Mouse (Mus musculus) heart, embryonic 14.5 days (tissue): ENCODE measurements at regions not wholly inside any gene's neighbourhood (a gene's known extent, or its start where the extent isn't known, plus 50 kb on each side); places are given as distances from the start of the nearest gene placed in this dataset.

Experiments
- ATAC-seq: fragments of 200-750 bp; cut with Nextera tagmentation; 2 replicates; pipeline ENCODE4 v1.8.0; 2017; ENCODE audit warnings: low read depth, moderate TSS enrichment; ENCODE audit not compliant: insufficient number of reproducible peaks, insufficient read depth, low FRiP score
- H3K27ac ChIP-seq, 2 experiments: fragments of 200-500 bp in 1 of 2; fragments of 300-500 bp in 1 of 2; sonication (generic) in 1 of 2; replicated peaks in 1 of 2; 2 replicates each; pipeline ENCODE4 v1.5.1; 2012 to 2014; ENCODE audit warnings: low read depth in 2 of 2, low read length in 2 of 2, control low read depth in 1 of 2, mild to moderate bottlenecking in 1 of 2, mixed read lengths in 1 of 2; ENCODE audit not compliant: control insufficient read depth in 1 of 2, insufficient read depth in 1 of 2
- H3K27me3 ChIP-seq: fragments of 300-500 bp; sonication (generic); 2 replicates; pipeline ENCODE4 v1.6.1; 2014; ENCODE audit warnings: mild to moderate bottlenecking, low read length, control low read depth; ENCODE audit not compliant: control insufficient read depth, insufficient read depth
- H3K36me3 ChIP-seq: fragments of 300-500 bp; sonication (generic); 2 replicates; pipeline ENCODE4 v1.6.1; 2014; ENCODE audit warnings: mild to moderate bottlenecking, control low read depth, low read length, mixed read lengths; ENCODE audit not compliant: control insufficient read depth, insufficient read depth
- H3K4me1 ChIP-seq, 2 experiments: fragments of 200-500 bp in 1 of 2; fragments of 300-500 bp in 1 of 2; sonication (generic) in 1 of 2; 2 replicates each; pipeline ENCODE4 v1.6.1; 2012 to 2014; ENCODE audit warnings: low read length in 2 of 2, control low read depth in 1 of 2, mixed read lengths in 1 of 2; ENCODE audit not compliant: control insufficient read depth in 2 of 2, insufficient read depth in 2 of 2
- H3K4me2 ChIP-seq: fragments of 300-500 bp; sonication (generic); 2 replicates; pipeline ENCODE4 v1.6.1; 2014; ENCODE audit warnings: mild to moderate bottlenecking, low read length
- H3K4me3 ChIP-seq, 2 experiments: fragments of 200-500 bp in 1 of 2; fragments of 300-500 bp in 1 of 2; sonication (generic) in 1 of 2; 2 replicates each; pipeline ENCODE4 v1.5.1; 2012 to 2014; ENCODE audit warnings: low read length in 2 of 2, mild to moderate bottlenecking in 2 of 2, control low read depth in 1 of 2, low read depth in 1 of 2, moderate library complexity in 1 of 2; ENCODE audit not compliant: control insufficient read depth in 1 of 2, insufficient read depth in 1 of 2
- H3K9ac ChIP-seq: fragments of 300-500 bp; sonication (generic); 2 replicates; pipeline ENCODE4 v1.6.1; 2014; ENCODE audit warnings: mild to moderate bottlenecking, low read length
- H3K9me3 ChIP-seq: fragments of 300-500 bp; sonication (generic); 2 replicates; pipeline ENCODE4 v1.6.1; 2016; ENCODE audit warnings: low read length, control low read depth; ENCODE audit not compliant: control insufficient read depth
- WGBS: fragments of 180-500 bp; shearing (Covaris S2); extraction: QIAGEN DNeasy Blood & Tissue Kit; methylation state at CpG from one replicate; pipeline ENCODE4 v1.1.7; 2014; 5-methylcytosine and 5-hydroxymethylcytosine counted together

- ATAC-seq, result no peak
- no peak overlapping the region for H3K27ac ChIP-seq
- no peaks in the 10 kb centered on the region for H3K9me3 ChIP-seq
- H3K4me3 ChIP-seq, result no peak overlapping the region
- H3K4me1 ChIP-seq, result peaks cover 3 to 14% of the 10 kb centered on the region in 2 experiments; a peak in 3 of 4 replicates
- 83% methylated on average over 5 of the region's 5 CpGs for WGBS
- H3K27me3 ChIP-seq, result no peaks in the 10 kb centered on the region
- H3K9ac ChIP-seq, result no peak overlapping the region
- H3K36me3 ChIP-seq, result no peaks in the 10 kb centered on the region
- H3K4me2 ChIP-seq, result no peak overlapping the region
These were observed 71.9 kb upstream of the Cplx2 start for GRCm38 (mm10) chr13:54299295-54299694.

GRCm38 (mm10) chr13:54301110-54301509 lies 70.0 kb upstream of the Cplx2 start:
- WGBS, result 72% methylated on average over 1 of the region's 1 CpGs
- H3K4me1 ChIP-seq, result peaks cover 3 to 14% of the 10 kb centered on the region in 2 experiments; a peak in 3 of 4 replicates
- no peak overlapping the region for H3K9ac ChIP-seq
- no peaks in the 10 kb centered on the region for H3K27me3 ChIP-seq
- no peaks in the 10 kb centered on the region for H3K36me3 ChIP-seq
- no peak overlapping the region for H3K4me3 ChIP-seq
- no peak overlapping the region for H3K4me2 ChIP-seq
- no peaks in the 10 kb centered on the region for H3K9me3 ChIP-seq
- no peak overlapping the region for H3K27ac ChIP-seq
- ATAC-seq, result no peak

GRCm38 (mm10) chr13:54301677-54302076 lies 69.5 kb upstream of the Cplx2 start:
- H3K27ac ChIP-seq, result no peak overlapping the region
- no peak for ATAC-seq
- no peaks in the 10 kb centered on the region for H3K36me3 ChIP-seq
- no peak overlapping the region; the same call in 1 of the 2 replicates for H3K9ac ChIP-seq
- peak overlapping the region; percentile 97 for H3K4me2 ChIP-seq
- 33% methylated on average over 6 of the region's 6 CpGs for WGBS
- H3K9me3 ChIP-seq, result no peaks in the 10 kb centered on the region
- H3K4me3 ChIP-seq, result no peak overlapping the region
- peaks cover 3 to 14% of the 10 kb centered on the region in 2 experiments; a peak in 3 of 4 replicates for H3K4me1 ChIP-seq
- H3K27me3 ChIP-seq, result no peaks in the 10 kb centered on the region

- peak overlapping the region; percentile 61 to 84 for H3K4me3 ChIP-seq
- peak overlapping the region; percentile 96 for H3K9ac ChIP-seq
- no peaks in the 10 kb centered on the region for H3K36me3 ChIP-seq
- peak; percentile 60 for ATAC-seq
- 1% methylated on average over 35 of the region's 58 CpGs for WGBS
- H3K27me3 ChIP-seq, result no peaks in the 10 kb centered on the region
- H3K4me1 ChIP-seq, result peaks cover 6 to 22% of the 10 kb centered on the region in 2 experiments
- H3K27ac ChIP-seq, result peak overlapping the region; percentile 82 to 96
- peak overlapping the region; percentile 97 for H3K4me2 ChIP-seq
- H3K9me3 ChIP-seq, result no peaks in the 10 kb centered on the region
These were observed 68.6 kb upstream of the Cplx2 start for GRCm38 (mm10) chr13:54302351-54303070.

- H3K4me1 ChIP-seq, result peaks cover 6 to 22% of the 10 kb centered on the region in 2 experiments
- peak; percentile 79 for ATAC-seq
- peak overlapping the region; percentile 61 to 84 for H3K4me3 ChIP-seq
- peak overlapping the region; percentile 96 for H3K9ac ChIP-seq
- WGBS, result under 1% methylated on average over 54 of the region's 54 CpGs
- H3K27me3 ChIP-seq, result no peaks in the 10 kb centered on the region
- H3K27ac ChIP-seq, result peak overlapping the region; percentile 82 to 96
- H3K4me2 ChIP-seq, result peak overlapping the region; percentile 97
- H3K36me3 ChIP-seq, result no peaks in the 10 kb centered on the region
- no peaks in the 10 kb centered on the region for H3K9me3 ChIP-seq
These were observed 67.9 kb upstream of the Cplx2 start for GRCm38 (mm10) chr13:54303071-54303924.

GRCm38 (mm10) chr13:54304251-54304650 lies 66.9 kb upstream of the Cplx2 start:
- Histone ChIP-seq H3K4me1 (peaks cover 7 to 29% of the 10 kb centered on the region in 2 experiments), H3K9ac (peak overlapping the region; percentile 96), H3K4me3 (no peak overlapping the region), H3K4me2 (peak overlapping the region; percentile 97), H3K27ac (peak overlapping the region in 1 of 2 experiments; percentile 96; a peak in 1 of 4 replicates), H3K9me3 (no peaks in the 10 kb centered on the region), H3K27me3 (no peaks in the 10 kb centered on the region), H3K36me3 (no peaks in the 10 kb centered on the region)
- ATAC-seq, result no peak
- 74% methylated on average over 5 of the region's 5 CpGs for WGBS

- ATAC-seq, result no peak
- Histone ChIP-seq H3K36me3 (no peaks in the 10 kb centered on the region), H3K4me2 (no peak overlapping the region), H3K4me1 (peaks cover 21 to 46% of the 10 kb centered on the region in 2 experiments), H3K27me3 (no peaks in the 10 kb centered on the region), H3K4me3 (no peak overlapping the region), H3K9ac (no peak overlapping the region), H3K27ac (0 out of 4 replicates have a peak overlapping the region, but pooled peaks of 1 of the 2 experiments have one; percentile 3), H3K9me3 (no peaks in the 10 kb centered on the region)
- WGBS, result 9% methylated on average over 2 of the region's 2 CpGs
These were observed 62.6 kb upstream of the Cplx2 start for GRCm38 (mm10) chr13:54308591-54308990.
